Mouse (Mus musculus) limb, embryonic 14.5 days (tissue): ENCODE data around the gene Nol3. TPM values are rescaled to one million over a fixed set of nuclear protein-coding genes. Genes with fewer than 3 reads are reported as not detected.
A peak's percentile ranks its signal among the peaks of the same experiment; 100 is the strongest.

Experiments used
- ATAC-seq: fragments of 200-750 bp; cut with Nextera tagmentation; 2 replicates; pipeline ENCODE4 v1.8.0; 2017; ENCODE audit warnings: low read depth, moderate number of reproducible peaks, moderate TSS enrichment; ENCODE audit not compliant: low FRiP score
- DNase-seq: peaks from one replicate; pipeline ENCODE4 v3.0.0-alpha.2; 2015; ENCODE audit warnings: low spot score
- H3K27ac ChIP-seq: fragments of 300-500 bp; sonication (generic); replicated peaks from 2 replicates; pipeline ENCODE4 v1.5.1; 2014; ENCODE audit warnings: low read depth, mild to moderate bottlenecking, low read length, moderate library complexity, mixed read lengths
- H3K27me3 ChIP-seq: fragments of 300-500 bp; sonication (generic); 2 replicates; pipeline ENCODE4 v1.6.1; 2014; ENCODE audit warnings: low read length, mixed read lengths; ENCODE audit not compliant: control insufficient read depth, insufficient read depth
- H3K36me3 ChIP-seq: fragments of 300-500 bp; sonication (generic); 2 replicates; pipeline ENCODE4 v1.6.1; 2014; ENCODE audit warnings: mild to moderate bottlenecking, low read length, moderate library complexity, mixed read lengths; ENCODE audit not compliant: control insufficient read depth, insufficient read depth
- H3K4me1 ChIP-seq: fragments of 300-500 bp; sonication (generic); 2 replicates; pipeline ENCODE4 v1.6.1; 2014; ENCODE audit warnings: antibody characterized with exemption, low read length, mixed read lengths; ENCODE audit not compliant: control insufficient read depth, insufficient read depth
- H3K4me2 ChIP-seq: fragments of 300-500 bp; sonication (generic); replicated peaks from 2 replicates; pipeline ENCODE4 v1.6.1; 2014; ENCODE audit warnings: low read depth, mild to moderate bottlenecking, low read length, moderate library complexity; ENCODE audit not compliant: severe bottlenecking
- H3K4me3 ChIP-seq: fragments of 300-500 bp; sonication (generic); replicated peaks from 2 replicates; pipeline ENCODE4 v1.5.1; 2014; ENCODE audit warnings: low read length
- H3K9ac ChIP-seq: fragments of 300-500 bp; sonication (generic); 2 replicates; pipeline ENCODE4 v1.6.1; 2014; ENCODE audit warnings: mild to moderate bottlenecking, low read depth, low read length, moderate library complexity; ENCODE audit not compliant: severe bottlenecking
- H3K9me3 ChIP-seq: fragments of 300-500 bp; sonication (generic); 2 replicates; pipeline ENCODE4 v1.6.1; 2016; ENCODE audit warnings: low read length; ENCODE audit not compliant: control insufficient read depth
- POLR2A ChIP-seq: fragments of 200-500 bp; IDR thresholded peaks from 2 replicates; pipeline ENCODE4 v1.8.0; 2012; ENCODE audit warnings: inconsistent platforms, mild to moderate bottlenecking, moderate library complexity, borderline replicate concordance; ENCODE audit not compliant: insufficient read depth, insufficient read length; ENCODE audit errors: extremely low read depth
- WGBS: fragments of 180-500 bp; shearing (Covaris S2); extraction: QIAGEN DNeasy Blood & Tissue Kit; methylation state at CpG from one replicate; pipeline ENCODE4 v1.1.7; 2014; 5-methylcytosine and 5-hydroxymethylcytosine counted together
- polyA plus RNA-seq, 2 experiments: library from polyadenylated mRNA; depleted of rRNA in 1 of 2; stranded (reverse) in 1 of 2; unstranded in 1 of 2; fragments of >200 nt; fragmentation: Nextera tagmentation in 1 of 2; extraction: Ambion mirVana in 1 of 2; gene quantifications; 2 replicates each; pipeline versions ENCODE4 v1.2.1 to v1.2.3; 2012 to 2014

Nol3 gene
- polyA plus RNA-seq, 2 experiments: 2.3 to 3.3 TPM

DNA sequence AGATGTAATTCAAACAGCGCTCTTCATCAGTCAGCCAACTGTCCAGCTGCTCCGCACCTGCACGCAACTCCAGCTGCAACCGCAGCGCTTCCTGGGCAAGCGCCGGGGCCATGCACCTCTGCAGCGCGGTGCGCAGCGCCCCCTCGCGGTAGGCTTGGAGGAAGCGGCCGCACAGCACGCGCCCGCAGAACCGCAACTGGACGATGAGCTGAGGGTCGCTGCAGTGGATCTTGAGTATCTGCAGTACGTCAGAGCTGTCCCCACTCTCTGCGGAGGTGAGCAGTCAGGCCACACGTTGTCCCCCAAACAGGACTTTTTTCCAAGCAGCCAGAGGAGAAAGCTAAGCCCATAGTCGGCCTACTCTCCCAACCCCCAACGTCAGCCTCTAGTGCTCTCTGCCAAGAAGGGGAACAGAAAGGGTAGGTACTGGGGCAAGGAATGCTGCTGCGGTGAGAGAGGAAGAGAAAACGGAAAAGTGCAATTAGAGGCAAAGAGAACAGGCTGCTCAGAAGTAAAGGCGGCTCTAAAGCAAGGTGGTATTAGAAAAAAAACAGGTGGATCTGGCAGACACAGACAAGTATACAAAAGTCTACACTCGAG lies 16.1 kb upstream of the Nol3 start:
- peak overlapping the region; percentile 38 for H3K4me3 ChIP-seq
- no peaks in the 10 kb centered on the region; the same call in 1 of the 2 replicates for H3K9me3 ChIP-seq
- 0 out of 2 replicates have a peak overlapping the region, but pooled peaks have one; percentile 36 for H3K9ac ChIP-seq
- peak overlapping the region; percentile 72 for H3K4me2 ChIP-seq
- 5% methylated on average over 29 of the region's 30 CpGs for WGBS
- peaks cover 23% of the 10 kb centered on the region for H3K4me1 ChIP-seq
- ATAC-seq (peak; percentile 58), DNase-seq (peak; percentile 62)
- peaks cover 59% of the 10 kb centered on the region for H3K27me3 ChIP-seq
- TF ChIP-seq POLR2A: no peak
- no peak overlapping the region for H3K27ac ChIP-seq
- no peaks in the 10 kb centered on the region for H3K36me3 ChIP-seq

DNA sequence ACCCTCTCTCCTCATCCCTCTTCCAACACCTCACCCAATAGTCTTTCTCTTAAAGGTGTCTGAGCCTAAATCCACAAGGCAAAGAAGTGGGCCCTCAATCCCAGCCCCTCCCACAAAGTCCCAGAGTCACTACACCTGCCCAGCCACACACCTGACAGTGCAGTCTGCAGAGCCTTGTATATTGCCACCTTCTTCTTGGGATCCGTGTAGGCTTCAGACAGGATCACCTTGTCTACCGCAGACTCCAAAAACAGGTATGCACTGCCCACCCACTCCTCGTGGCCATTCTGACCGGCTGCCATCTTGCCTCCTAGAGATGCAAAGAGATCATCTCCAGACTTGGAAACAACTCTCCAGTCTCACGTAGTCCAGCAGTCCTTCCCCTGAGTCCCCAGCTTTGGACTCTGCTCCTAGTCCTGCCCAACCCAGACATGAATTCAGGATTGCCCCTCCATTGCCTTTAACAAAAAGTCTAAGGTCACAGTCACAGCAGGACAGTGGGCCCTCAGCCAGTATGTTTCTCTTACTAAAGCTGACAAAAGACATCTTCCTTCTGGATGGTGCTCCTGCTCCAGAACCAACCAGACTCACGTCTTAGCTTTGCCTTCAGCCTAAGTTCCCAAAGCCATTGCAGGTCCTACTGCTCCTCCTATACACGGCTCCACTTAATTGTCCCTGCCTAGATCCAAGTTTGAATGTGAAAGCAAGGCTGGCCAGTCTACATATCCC lies 15.4 kb upstream of the Nol3 start:
- DNase-seq (no peak), ATAC-seq (no peak)
- H3K27ac ChIP-seq: no peak overlapping the region
- no peak for TF ChIP-seq POLR2A
- peaks cover 58% of the 10 kb centered on the region for H3K27me3 ChIP-seq
- no peaks in the 10 kb centered on the region; the same call in 1 of the 2 replicates for H3K9me3 ChIP-seq
- H3K9ac ChIP-seq: no peak overlapping the region
- H3K4me2 ChIP-seq: no peak overlapping the region
- H3K4me1 ChIP-seq: peaks cover 21% of the 10 kb centered on the region
- H3K4me3 ChIP-seq: no peak overlapping the region
- H3K36me3 ChIP-seq: no peaks in the 10 kb centered on the region
- 64% methylated on average over 7 of the region's 7 CpGs for WGBS

DNA sequence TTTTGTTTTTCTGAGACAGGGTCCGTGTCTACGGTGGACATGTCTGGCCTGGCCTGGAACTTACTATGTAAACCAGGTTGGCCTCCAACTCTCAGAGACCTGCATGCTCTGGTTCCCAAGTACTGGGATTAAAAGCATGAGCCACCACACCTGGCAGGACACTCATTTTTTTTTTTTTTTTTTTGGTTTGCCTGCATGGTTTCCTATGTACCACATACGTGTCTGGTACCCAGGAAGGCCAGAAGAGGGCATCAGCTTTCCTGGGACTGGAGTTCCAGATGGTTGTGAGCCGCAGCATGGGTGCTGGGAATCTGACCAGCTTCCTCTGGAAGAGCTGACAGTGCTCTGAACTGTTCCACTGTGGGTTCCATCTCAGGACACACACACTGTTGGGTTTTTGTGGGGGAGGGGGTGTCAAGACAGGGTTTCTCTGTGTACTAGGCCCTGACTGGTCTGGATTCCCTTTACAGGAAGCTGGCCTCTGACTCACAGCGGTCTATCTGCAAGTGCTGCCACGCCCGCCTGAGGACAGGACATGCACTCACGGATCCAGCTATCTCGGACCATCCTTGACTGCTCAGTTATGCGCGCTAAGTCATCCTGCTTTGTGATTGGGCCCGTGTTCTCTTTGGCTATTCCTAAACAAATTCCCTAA lies 14.5 kb upstream of the Nol3 start:
- no peak for TF ChIP-seq POLR2A
- DNase-seq: no peak
- ATAC-seq: no peak
- peaks cover 19% of the 10 kb centered on the region for H3K4me1 ChIP-seq
- H3K4me2 ChIP-seq: no peak overlapping the region
- 90% methylated on average over 12 of the region's 12 CpGs for WGBS
- H3K27ac ChIP-seq: no peak overlapping the region
- no peak overlapping the region for H3K9ac ChIP-seq
- peaks cover 58% of the 10 kb centered on the region for H3K27me3 ChIP-seq
- H3K36me3 ChIP-seq: no peaks in the 10 kb centered on the region
- no peaks in the 10 kb centered on the region; the same call in 1 of the 2 replicates for H3K9me3 ChIP-seq
- no peak overlapping the region for H3K4me3 ChIP-seq

DNA sequence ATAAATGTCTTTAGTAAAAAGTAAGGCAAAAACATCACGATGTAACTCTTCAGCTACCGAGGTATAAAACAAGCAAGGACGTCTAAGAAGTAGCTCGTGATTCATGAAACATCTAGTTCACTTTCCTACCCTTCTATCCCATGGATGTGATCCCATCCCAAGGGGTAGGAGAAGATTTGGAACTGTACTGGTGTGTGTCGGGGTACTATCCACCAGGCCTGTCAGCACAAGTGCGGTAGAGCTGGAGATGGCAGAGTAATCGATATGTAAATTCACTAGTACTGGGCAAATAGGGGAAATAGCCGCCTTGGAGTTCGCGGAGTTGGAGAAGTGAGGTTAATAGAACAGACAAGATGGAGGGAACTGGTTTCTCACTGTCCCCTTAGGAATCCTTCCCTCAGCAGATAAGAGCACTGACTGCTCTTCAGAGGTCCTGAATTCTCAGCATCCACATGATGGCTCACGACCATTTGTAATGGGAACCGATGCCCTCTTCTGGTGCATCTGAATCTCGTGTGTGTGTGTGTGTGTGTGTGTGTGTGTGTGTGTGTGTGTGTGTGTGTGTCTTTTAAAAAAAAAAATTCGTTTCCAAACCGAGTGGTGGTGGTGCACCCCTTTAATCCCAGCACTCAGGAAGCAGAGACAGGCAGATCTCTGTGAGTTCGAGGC lies 12.6 kb upstream of the Nol3 start:
- WGBS: 44% methylated on average over 16 of the region's 16 CpGs
- no peak for ATAC-seq

More for the DNA sequence above, 12.6 kb upstream of the Nol3 start:
- peak overlapping the region; percentile 66 for H3K4me3 ChIP-seq
- peak overlapping the region; percentile 74 for H3K4me2 ChIP-seq
- H3K9ac ChIP-seq: no peak overlapping the region
- H3K4me1 ChIP-seq: peaks cover 23% of the 10 kb centered on the region
- no peak for TF ChIP-seq POLR2A
- no peaks in the 10 kb centered on the region; the same call in 1 of the 2 replicates for H3K9me3 ChIP-seq
- H3K27me3 ChIP-seq: peaks cover 68% of the 10 kb centered on the region
- no peaks in the 10 kb centered on the region for H3K36me3 ChIP-seq
- no peak overlapping the region for H3K27ac ChIP-seq
- no peak for DNase-seq
